Mouse (Mus musculus) frontal cortex, postnatal 36 days (tissue): ENCODE measurements around the gene Dnaja2.

ENCODE experiments used
- DNase-seq, 2 experiments: peaks; one replicate each; pipeline ENCODE4 v3.0.0; 2022; ENCODE audit warnings: low spot score in 2 of 2

The Dnaja2 gene

DNA sequence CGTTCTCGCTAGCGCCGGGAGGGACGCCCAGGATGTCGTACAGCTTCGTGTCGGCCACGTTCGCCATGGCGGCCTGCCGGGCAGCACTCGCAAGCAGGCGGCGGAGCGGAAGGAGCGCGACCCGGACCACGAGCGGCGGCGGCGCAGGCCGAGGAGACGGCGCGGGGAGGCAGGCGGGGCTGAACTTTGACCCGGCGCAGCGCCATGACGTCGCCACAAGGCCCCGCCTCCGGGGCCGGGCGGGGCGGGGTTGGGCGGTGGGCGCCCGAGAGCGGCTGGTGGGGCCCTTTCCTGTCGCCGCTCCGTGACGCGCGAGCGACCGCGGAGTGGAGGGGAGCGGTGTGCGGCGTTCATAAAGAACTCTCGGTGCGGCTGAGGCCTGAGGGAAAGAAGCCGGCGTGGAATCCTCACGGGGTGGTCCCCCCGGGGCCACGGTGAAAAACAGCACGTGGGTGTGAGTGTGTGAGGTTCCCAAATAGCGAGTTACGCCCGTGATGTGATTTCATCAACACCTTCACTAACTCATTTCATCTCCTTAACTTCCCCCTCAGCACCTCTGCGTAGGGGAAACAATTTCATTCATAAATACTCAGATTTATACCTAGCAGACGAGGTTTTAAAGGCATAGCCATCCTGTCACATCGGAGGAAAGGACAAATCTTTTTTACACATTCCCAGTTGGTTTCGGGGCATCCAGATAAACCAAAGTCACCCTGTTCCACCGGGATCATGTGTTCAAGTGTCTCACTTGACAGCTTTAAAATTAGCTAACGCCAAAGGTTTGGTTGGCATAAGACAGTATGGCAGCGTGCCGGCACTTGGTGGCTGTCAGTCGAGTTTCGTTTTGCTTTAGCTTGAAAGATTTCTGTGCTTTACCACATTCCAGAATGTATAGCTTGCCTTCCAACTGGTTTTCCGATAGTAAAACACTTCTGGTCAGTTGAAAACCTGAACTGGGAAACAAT lies at the start of gene Dnaja2:
Dnaja2 (minus strand) TSS at position 164 of the 965 bp plus-strand sequence.
- DNase-seq: peak; percentile 89 to 91

GRCm38 (mm10) chr8:85604201-85604600 lies 49.1 kb upstream of the Dnaja2 start:
- no peak for DNase-seq

DNA sequence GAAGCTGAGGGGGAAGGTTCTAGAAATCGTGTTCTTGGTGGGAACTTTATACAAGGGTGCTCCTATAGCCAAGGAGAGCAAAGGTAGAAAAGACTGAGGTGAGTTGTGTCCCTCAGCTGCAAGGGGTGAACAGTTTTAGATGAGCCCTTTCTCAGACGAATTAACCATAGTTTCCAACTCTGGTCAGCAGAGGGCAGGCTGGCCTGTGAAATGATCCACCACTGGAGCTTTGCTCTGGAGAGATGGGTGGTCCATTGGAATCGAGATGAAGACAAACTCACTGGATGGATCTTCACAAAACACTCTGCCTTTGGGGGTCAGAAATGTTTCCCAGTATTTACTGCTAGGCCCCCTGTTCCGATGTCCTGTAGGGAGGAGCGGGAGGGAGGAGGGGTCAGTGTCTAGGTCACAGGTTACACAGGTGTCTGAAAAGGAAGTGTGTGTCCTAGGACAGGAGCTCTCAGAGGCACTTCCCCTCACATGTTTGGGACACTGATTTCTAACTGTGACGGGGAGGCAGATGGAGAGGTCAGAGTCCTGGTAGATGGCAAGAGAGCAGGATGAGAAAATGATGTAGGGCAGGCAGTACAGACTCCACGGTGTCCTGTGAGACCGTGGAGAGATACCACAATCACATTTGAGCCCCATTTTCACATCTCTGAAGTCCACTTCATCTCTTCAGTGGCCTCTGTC lies 48.2 kb upstream of the Dnaja2 start:
- DNase-seq: peak; percentile 66 to 76

DNA sequence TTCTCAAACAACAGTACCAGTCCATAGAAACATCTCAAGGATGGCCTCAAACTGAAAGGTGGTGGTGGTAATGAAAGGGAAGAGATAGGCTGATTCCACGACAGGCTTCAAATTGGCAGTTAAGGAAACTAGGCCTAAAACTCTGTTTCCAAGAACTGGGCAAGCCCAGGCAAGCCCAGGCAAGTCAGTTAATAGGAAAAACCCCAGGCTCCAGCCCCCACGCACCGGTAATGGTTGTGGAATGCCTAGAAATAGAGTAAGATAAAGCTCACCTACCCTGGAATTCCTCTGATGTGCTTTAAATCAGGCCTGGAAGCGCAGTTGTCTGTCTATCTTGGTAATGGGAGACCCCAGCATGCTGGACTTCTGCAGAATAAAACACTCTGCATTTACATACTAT lies 47.6 kb upstream of the Dnaja2 start:
- no peak for DNase-seq

GRCm38 (mm10) chr8:85601741-85602140 lies 46.6 kb upstream of the Dnaja2 start:
- no peak for DNase-seq

DNA sequence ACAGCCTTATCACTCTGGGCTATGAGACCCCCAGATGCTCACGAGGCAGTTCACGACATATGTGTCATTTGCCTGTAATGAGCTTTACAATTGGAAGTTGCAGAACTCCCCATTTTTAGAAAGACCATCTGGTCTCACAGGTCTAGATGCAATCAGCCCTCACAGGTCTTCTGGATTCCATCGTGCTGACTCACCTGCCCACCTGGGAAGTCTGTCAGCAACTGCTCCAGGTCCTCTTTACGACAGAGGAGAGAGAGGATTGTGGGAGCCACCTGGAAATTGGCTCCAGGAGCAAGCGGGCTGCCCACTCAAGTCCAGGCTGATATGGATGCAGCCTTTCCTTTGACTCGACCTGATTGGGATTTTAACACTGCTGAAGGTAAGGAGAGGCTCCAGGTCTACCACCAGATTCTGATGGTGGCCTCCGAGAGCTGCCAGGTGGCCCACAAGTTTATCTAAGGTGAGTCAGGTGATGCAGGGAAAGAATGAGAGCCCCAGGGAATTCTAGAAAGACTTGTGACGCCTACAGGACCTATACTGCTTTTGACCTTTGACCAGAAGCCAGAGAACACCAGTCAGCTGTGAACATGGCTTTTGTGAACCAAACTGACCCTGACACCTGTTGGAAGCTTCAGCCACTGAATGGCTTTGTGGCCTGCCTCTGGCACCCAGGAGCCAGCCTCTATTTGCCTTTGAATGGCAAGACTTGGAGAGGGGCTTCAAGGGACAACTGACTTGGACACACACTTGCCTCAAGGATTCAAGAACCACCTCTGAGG lies 42.5 kb upstream of the Dnaja2 start:
- DNase-seq: no peak

DNA sequence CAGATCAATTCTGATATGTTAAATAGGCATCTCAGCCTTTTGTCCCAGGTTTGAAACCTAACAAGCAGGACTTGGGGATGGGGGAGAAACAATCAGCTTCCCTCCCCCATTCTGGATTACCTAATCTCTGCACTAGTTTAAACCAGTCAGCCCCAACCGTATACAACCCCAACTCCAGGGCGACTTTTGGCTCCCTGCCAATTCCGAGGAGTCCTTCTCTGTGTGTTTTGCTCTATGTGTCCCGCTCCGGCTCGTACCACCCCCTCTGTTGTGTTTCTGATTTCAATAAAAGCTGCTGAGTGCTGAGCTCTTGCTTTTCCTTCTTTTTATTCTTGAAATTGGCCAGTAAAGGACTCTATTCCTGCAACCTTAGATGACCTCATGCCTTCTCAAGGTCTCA lies 40.2 kb upstream of the Dnaja2 start:
- no peak for DNase-seq

- DNase-seq: no peak
These were observed 39.8 kb upstream of the Dnaja2 start for GRCm38 (mm10) chr8:85594983-85595382.

DNA sequence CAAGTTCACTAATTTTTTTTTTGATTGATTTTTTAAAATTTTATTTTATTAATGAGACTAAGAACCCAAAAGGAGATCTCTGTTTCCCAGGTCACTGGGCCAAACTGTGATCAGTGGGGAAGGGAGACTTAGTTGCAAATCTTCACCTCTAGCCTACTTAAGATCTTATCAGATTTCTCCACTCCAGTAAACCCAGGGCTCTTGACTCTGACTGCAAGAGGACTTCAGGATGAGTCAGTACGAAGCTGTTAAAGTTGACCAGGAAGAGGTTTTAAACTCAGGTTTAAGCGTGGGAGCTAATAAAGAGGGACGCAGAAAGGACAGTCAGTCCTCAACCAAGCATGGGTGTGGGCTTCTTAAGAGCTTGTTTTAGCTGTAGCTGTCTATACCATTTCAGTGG lies 38.2 kb upstream of the Dnaja2 start:
- no peak for DNase-seq

GRCm38 (mm10) chr8:85591532-85591931 lies 36.4 kb upstream of the Dnaja2 start:
- DNase-seq: no peak

GRCm38 (mm10) chr8:85590258-85590657 lies 35.1 kb upstream of the Dnaja2 start:
- DNase-seq: no peak

- no peak for DNase-seq
These were observed 33.5 kb upstream of the Dnaja2 start for GRCm38 (mm10) chr8:85588596-85588995.

GRCm38 (mm10) chr8:85577666-85578065 lies 22.5 kb upstream of the Dnaja2 start:
- DNase-seq: no peak

- no peak for DNase-seq
These were observed 18.9 kb upstream of the Dnaja2 start for GRCm38 (mm10) chr8:85573972-85574496.

DNA sequence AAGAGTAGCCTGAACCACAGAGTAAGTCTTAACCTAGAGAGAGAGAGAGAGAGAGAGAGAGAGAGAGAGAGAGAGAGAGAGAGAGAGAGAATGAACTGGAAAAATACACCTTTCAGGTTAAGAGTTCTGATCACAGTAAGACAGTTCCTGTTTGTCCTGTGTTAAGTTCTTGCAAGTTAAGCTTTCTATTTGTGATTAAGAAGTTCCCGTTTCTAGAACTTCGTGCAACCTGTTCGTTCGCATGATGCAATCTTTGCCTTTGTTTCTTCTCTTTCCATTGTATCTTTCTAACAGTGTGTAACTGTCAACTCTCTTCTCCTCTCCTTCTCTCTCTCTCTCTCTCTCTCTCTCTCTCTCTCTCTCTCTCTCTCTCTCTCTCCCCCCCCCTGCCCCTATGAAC lies 15.3 kb upstream of the Dnaja2 start:
- no peak for DNase-seq

GRCm38 (mm10) chr8:85567801-85568200 lies 12.7 kb upstream of the Dnaja2 start:
- DNase-seq: no peak

GRCm38 (mm10) chr8:85565186-85565585 lies 10.0 kb upstream of the Dnaja2 start:
- DNase-seq: no peak

DNA sequence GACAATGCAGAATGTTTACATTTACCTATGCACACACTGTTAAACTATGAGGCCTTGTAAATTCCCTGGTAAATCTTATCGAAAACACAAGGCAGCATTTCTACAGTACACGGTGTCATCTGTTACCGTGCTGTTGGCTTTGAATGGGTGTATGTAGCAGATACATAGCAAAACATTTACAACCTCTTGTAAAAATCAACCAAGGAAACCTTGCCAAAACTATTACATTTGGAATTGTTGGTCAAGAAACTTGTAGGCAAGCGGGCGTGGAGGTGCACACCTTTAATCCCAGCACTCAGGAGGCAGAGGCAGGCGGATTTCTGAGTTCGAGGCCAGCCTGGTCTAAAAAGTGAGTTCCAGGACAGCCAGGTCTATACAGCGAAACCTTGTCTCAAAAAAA lies 8.2 kb upstream of the Dnaja2 start:
- DNase-seq: no peak

DNA sequence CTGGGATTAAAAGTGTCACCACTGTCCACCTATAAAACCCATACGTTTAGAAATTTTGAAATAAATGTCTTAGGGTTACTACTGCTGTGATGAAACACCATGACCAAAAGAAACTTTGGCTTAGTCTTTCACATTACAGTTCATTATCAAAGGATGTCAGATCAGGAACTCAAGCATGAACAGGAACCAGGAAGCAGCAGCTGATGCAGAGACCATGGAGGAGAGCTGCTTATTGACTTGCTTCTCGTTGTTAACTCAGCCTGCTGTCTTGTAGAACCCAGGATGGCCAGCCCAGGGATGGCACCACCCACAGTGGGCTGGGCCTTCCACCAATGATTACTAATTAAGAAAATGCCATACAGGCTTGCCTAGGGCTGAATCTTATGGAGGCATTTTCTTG lies 4.8 kb upstream of the Dnaja2 start:
- DNase-seq: no peak

- DNase-seq: no peak
These were observed 4.1 kb upstream of the Dnaja2 start for GRCm38 (mm10) chr8:85559201-85559600.

DNA sequence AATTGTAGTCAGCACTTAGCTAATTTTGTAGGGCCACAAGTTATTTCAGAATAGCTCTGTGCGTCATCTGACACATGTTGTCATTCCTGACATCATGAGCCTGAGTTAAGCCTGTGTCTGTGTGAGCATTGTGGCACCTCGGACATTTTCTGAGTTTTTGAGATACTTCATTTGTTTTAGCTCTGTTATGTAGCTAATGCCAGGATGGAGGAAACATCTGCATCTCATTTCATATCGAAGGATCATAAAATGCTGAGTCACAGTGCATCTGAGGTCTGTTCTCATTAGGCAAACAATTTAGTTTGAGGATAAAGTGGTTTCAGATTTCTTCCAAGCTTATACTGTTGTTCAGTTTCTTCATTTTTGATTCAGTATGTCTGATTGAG lies 2.5 kb upstream of the Dnaja2 start:
- DNase-seq: no peak
